Mouse (Mus musculus) layer of hippocampus, adult 18-20 months (tissue): Measurements from ENCODE around the gene Iqsec3. TPM values are rescaled to one million over a fixed set of nuclear protein-coding genes. Genes with fewer than 3 reads are reported as not detected.

ENCODE experiments used
- DNase-seq, 2 experiments: peaks; one replicate each; pipeline ENCODE4 v3.0.0; 2022; ENCODE audit warnings: low spot score in 2 of 2
- long read RNA-seq: library from polyadenylated mRNA; stranded (forward); transcript quantifications from one replicate; pipeline ENCODE4 v2.0.0, GENCODE M21; 2021
- total RNA-seq, 2 experiments: library from RNA; stranded (reverse); gene quantifications; 2 replicates each; pipeline ENCODE4 v1.2.3; 2021

Iqsec3 gene
- total RNA-seq, result 100 to 1,000 TPM; 132 to 138 TPM
- long read RNA-seq, full-length matches to known transcripts, result 38 of 169 reads
- long read RNA-seq, partial matches to known transcripts, result 105 of 169 reads
- long read RNA-seq, other reads (novel, unspliced or antisense), result 26 of 169 reads

DNA sequence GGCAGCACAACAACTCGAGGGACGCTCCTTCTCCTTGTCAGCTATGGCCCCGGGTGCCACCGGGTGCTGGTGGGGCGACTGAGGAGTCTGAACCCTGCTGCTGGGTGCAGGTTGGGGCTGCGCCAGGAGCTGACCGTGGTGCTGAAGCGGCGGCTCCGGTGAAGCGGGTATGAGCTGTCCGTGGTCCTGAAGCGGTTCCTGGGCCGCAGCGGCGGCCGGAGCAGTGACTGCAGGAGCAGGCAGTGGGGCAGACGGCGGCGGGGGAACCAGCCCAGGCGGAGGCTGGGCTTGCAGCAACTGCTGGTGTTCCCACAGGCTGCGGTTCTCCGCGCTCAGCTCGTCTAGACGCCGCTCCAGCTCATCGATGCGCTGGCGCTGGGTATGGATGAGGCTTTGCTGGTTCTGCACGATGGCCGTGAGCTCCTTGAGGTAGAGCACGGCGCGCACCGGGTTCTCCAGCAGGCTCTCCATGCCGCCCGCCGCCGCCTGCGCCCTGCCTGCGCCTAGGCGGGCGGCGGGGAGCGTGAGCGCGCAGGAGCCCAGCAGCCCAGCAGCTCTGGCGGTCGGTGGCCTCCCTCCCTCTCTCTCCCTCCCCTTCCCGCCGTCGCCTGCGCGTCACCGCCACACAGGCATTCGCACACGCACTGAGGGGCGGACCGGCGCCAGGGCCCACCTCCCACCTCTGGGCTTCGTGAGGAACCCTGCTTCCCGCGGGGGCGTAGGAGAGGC lies at the start of gene Iqsec3:
Gene Iqsec3, minus strand, starts transcription at position 586 of the 729 bp plus-strand sequence.
- peak; percentile 85 to 87 for DNase-seq

DNA sequence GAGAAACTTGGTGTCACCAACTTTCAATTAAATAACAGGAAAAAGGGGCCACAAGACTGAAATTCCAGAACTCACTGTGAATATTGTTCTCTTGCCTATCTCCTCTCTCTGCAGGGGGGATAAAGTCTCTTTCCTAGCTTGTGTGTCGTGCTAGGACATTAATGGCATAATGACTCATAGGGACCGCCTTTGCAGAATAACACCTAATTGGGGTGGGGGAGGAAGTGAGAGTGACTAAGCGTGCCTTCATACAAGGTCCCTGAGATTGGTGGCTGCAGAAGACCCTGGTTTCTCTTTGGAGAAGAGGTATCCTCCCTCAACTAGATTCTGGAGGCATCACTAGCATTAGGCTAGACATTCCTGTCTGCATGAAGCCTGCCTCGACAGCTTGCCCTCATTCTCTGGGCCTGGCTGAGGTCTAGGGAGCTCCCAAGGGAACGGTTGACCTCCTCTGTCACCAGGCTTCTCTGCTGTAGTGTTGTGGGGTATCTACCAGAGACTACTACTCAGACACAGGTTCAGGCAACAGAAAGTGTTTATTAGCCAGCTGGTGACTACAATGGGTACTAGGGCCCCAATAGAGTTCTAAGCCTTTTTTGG lies 48.7 kb upstream of the Iqsec3 start:
- DNase-seq, result no peak

DNA sequence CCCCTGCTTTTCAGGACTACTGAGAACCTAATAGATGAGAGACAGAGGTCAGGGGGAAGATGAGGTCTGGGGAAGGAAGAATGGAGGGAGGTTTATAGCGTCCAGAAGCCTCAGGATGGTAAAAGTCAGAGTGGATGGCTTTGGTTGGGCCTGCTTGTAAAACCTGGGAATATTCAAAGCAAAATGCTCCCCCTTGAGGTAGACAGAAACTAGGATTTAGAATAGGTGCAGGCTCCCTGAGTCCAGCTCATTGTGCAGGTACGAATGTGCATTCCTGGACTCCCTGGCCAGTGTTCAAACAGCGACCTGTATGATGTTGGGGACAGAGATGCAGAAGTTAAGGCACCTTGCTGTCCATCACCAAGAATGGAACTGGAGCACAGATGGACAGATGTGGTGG lies 47.6 kb upstream of the Iqsec3 start:
- no peak for DNase-seq

DNA sequence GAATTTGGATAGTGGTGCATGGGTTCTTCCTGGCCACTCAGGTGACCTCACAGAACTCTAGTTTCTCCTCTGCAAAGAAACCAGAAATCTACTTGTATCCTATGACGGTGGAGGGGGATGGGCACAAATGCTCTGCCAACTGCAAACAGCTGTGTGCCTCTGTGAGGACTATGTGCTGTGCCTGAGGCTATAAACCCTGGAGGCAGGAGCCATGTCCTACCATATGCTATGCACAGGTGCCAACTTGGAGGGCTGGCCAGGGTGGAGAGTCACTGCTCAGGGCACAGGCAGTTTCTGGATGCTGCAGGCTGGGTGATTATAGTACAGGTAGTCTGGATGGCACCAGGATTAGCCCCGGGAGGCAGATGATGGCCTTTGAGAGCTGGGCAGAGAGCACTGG lies 46.4 kb upstream of the Iqsec3 start:
- no peak for DNase-seq

DNA sequence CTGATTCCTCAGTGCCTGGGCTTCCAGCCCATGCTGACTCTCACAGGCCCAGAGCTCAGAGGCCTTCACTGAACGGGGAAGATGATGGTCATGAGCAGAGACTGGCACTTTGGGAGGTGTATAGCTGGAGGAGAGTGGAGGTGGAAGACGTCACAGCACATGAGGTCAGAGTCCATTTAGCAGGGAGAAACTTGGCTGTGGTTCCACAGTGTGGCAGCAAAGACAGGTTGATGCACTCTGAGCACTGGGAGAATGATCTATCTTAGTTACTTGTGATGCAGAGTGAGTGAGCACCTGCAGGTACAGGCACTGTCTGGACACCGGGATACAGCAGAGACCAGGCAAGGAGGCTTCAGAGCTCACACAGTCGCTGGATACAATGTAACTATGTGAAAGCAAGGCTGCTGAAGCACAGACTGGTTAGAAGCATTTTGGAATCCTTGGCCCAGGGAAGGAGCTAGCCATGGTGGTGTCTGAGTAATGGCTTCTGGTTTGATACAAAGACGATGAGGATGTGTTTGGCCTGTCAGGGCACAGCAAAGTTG lies 45.9 kb upstream of the Iqsec3 start:
- no peak for DNase-seq

DNA sequence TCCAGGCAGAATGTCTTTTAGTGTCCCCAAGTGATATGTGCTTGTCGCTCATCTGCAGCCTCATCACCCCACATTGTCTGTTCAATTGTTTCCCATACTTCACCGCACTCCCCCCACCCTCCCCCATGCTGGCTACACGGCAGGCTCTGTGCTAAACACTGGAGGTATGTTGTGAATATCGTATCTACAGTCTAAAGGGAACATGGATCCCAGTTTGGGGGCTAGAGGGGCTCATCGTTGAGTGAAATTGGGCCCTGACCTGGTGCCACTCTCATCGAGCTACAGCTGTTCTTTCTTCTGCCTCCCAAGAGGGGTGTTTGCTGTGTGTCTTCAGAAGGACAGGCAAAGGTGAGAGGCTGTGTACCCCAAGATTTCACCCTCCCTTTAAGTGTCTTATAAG lies 44.2 kb upstream of the Iqsec3 start:
- no peak for DNase-seq

DNA sequence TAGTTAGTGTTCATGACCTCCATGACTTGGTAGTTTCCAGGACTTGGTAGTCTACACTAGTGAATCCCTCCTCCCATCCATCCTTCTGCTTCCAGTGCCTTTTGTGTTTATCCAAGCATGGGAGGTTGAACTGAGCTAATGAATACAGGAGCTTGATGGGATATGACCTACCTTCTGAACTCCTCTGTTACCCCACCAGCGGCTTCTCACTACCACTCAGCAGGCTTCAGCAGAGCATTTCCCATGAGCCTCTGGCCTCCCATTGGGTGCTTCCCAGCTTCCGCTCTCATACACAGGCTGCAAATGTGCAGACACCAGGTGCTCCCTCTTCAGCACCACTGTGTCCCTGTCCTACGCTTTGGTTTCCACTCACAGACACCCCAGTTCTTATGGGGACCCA lies 36.9 kb upstream of the Iqsec3 start:
- no peak for DNase-seq

DNA sequence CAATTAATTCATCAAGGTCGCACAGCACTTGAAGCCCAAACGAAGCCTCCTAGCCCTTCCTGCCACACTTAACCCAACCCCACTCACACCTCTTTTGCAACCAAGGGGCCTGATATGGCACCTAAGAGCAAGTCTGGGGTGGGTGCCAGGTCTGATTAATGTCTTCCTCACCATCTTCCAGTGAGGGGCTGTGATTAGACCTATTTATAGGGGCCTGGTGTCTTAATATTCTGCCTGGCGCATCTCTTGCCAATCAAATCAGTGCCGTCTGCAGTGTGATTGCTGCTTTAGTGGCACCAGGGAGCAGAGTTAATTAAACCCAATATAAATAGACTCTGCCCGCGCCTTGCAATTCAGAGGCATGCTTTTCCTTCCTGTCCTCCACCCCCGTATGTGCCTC lies 36.4 kb upstream of the Iqsec3 start:
- no peak for DNase-seq

DNA sequence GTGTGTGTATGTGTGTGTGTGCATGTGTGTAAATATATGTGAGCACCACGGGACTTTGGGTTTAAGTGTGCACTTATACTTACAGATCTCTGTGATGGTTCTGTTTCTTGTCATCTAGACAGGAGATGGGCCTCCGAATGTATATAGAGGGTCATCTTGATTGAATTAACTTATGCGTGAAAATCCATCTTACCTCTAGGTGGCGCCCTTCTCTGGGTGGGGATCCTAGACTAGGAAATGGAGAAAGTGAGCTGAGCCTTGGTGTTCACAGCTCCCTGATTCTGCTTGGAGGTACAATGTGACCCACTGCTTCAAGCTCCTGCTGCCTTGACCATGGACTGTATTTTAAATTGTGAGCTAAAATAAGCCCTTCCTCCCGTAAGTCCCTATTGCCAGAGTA lies 34.8 kb upstream of the Iqsec3 start:
- DNase-seq, result no peak

DNA sequence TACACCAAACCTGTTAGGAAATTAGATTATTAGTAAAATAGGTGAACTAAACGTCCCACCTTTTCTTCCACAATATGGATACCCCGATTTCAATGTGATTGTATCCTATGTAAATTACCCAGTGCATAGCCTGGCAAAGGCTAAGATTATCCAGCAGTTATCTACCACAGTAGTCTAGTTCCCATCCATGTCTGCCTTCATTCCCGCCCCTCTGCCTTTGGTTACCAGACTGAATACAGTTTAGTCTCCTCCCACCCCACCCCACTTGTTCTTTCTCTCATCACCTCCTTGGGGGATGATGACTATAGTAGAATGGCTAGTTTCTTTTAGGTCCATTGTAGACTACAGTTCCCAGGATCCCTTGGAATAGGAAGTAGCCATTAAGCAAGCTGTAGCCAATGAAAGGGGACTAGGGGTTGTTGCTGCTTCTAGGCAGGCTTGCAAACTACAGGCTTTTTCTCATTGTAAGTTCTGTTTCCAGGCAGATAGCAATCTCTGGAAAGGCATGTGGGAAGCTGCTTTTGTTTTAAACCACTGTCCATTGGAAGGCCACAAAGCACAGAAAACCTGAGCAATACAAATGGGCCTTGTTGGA lies 27.7 kb upstream of the Iqsec3 start:
- no peak for DNase-seq

DNA sequence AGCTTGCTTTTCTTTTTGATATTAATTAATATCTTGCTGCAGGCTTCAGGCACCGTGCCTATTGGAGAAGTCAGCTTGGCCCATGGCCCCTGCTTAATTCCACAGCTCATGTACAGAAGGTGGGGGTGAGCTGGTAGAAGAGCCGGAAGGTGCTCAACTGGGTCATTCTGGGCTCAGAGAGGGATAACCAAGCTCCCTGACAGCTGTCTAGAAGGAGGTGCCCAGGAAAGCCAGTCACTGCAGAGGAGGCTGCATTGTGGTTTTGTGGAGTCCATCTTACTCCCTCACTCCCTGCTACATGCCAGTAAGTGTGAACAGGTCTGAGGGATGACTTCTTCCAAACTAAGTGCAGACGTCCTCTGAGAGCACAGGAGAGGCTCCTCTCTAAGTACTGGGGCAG lies 26.4 kb upstream of the Iqsec3 start:
- DNase-seq, result no peak

DNA sequence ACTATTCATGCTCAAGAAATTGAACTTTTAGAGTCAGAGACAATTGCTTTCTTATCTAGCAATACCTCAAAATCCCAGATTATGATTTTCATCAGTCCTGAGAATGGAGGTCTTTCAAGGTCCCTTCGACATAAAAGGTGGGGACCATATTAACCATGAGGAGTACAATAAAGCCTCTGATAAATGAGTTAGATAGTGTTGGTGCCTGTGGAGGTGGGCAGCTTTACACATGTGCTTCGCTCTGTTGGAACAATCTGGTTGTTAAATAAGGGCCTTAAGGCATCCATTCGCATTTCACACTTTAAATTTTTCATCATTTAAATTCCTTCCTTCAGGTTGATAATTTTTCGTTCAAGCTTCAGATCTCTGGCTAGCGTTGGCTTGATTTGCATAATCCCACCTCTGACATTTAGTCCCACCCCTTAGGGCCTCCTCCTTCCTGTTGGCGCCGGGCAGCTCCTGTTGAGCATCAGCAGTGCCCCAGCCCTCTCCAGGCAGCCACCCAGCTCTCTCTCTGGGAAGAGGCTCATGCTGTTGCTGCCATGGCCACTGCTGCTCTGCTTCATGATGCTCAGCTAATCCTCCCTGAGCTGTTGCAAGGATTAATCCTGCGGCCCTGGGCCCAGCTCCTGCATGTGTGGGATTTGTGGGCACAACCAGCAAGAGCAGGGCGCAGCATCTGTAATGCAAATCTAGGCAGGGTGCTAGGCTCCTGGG lies 25.5 kb upstream of the Iqsec3 start:
- DNase-seq, result peak; percentile 34 to 51

DNA sequence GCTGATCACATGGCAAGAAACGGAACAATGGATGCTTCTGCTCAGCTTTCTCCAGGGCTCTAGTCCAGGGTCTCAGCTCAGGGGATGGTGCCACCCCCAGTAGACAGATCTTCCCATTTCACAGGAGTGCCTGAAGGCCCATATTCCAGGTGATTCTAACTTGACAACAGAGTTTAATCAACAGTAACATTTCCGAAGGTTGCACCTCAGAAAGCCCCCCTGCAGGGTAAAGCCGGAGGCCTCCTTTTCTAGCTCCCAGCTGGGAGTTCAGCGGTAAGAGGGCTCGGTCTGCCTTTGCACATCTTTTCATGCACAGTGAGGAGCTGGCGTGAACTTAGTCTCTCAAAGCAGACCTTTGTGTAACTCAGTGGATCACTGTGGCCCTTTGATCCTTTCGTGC lies 22.1 kb upstream of the Iqsec3 start:
- no peak for DNase-seq

DNA sequence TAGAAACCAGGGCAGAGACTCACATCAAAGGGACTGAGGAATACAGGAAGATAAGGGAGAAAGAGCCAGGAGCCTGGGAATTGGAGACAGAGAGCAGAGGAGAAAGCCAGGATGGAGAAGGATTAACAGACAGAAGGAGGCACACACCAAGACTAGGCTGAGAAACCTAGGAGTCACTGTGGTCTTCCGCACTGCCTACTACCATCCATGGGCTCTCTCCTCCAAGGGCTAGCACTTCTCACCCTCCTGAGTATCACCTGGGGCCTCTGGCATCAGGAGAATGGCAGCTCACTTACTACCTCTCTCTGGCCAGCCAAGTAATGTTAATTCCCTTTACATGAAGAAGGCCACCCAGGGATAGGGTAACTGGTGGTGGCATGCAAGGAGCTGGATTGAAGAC lies 21.5 kb upstream of the Iqsec3 start:
- no peak for DNase-seq

DNA sequence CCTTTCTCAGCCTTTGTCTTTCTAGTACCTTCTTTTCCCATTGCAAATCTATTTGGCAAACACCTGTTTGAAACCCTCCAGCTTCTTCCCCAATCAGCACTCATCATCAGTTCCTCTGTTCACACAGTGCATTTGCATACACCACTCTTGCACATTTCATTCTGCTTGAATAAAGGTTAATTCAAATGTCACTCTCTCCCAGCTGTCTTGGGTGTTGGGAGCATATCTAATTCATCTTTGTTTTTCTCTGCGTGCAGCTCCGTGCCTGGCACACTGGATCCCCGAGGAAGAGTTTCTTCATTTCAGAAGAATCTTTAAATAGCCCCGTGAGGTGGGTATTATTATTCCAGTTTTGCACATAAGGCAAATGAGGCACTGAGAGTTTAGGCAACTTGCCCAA lies 20.8 kb upstream of the Iqsec3 start:
- DNase-seq, result no peak

DNA sequence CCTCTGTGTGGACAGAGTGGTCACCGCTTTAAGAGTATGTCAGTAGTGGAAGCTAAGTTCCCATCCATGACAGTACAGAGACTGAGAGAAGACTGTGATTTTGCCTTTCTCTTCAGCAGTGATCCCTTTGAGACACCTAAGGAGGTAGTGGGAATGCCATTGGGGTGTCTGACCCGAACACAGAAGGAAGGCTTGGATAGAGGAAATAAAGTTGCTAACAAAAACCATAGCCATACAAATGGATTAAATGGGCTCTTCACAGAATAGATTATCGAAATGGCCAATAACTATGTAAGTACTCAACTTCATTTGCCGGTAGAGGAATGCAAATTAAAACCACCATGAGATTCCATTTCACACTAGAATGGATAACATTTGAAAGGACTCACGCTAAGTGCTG lies 17.9 kb upstream of the Iqsec3 start:
- no peak for DNase-seq

DNA sequence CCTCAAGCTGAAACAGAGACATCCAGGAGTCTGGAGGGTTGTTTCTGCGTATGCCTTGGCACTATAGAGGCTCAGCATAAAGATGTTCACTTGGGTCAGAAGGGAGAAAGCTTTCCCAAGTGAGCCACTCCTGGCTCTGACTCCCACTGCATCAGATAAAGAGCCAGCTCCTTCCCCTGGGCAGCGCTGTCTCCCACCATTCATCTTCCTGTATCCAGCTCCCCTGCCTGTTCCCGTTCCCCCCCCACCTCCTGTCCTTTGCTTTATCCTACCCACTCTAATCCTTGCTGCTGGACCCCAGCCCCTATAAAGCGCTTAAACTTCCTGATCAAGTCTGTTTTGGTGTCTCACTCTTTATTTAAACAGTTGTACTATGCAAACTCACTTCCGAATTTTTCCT lies 1.2 kb downstream of the Iqsec3 start:
- no peak for DNase-seq

DNA sequence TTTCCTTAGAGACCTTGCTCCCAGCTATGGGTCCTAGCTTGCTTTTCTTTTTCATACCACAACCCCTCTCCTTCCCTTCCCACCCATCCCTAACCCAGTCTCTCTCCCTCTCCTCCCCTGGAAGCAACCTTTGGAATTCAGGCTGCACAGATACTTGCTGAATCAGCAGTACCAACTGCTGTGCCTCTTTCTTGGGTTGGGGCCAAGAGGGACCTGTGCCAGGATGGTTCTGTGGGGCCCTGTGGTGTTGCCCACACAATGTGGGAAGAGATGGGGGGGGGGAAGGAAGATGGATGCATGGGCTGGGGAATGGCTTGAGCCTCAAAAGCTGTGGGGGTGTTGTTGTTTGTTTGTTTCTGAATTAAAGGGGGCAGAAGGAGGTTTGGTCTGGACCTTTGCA lies 5.2 kb downstream of the Iqsec3 start:
- peak in 1 of 2 experiments; percentile 54 for DNase-seq

DNA sequence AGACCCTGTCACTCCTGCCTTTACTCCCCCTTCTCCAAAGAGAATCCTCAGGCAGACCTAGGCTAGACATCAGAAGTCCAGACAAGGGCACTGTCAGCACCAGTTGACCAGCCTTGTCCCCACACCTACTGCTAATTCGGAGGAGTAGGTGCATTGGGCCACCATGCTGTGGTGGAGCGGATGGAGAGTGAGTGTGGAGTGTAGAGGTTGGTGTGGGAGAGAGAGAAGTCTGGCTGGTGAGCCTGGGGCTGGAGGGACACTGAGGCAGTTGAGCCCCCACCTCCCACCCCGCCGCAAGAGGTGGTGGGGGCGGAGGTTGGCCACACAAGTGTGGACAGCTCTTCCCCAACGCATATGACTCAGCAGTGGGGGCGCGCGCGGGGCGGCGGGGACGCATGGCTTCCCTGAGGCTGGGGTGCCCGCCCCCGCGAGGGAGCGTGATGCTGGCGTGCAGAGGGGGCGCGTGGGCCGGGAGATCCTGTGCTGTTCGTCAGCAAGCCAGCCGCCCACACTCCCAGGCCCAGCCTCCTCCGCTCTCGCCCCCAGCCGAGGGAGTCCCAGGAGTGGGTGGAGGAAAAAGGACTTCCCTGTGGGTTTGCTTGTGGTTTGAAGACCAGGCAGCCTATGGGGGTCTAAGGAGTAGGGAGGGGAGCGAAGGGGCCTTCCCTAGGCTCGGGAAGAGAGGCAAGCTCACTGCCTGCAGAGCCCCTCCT lies 10.7 kb downstream of the Iqsec3 start:
- peak in 1 of 2 experiments; percentile 54 for DNase-seq

DNA sequence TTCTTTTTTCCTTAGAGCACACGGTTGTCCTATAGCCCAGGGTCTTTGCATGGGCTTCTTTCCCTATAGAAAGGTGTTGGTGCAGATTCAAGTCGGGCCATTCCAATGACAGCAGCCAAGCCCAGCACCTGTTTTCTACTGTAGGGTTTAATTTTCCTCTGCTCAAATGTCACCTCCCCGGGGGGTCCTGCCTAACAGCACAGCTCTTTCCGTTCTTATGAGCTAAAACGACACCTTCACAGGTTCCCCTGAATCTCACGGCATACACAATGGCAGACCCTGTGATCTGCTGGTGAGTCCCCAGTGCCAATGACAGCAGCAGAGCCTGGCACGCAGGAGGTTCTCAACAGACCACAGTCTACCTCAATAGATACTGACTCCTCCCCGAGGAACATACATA lies 16.1 kb downstream of the Iqsec3 start:
- DNase-seq, result no peak

DNA sequence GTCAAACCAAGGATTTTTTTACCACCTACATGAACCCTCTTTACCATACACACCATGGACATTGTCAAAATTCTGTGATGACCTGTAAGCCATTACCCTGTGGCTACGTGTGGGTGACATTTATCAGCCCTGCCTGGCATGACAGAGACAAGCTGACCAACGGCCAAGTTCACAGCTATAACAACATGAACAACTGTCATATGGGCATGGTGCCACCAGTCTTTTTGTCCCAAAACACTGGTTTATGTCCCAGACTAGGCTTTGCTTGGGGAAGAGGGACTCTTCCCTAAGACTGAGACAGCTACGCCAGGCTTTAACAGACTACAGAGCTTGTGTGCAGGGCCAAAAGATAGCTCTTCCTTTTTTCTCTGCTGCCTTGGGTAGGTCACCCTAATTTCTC lies 16.8 kb downstream of the Iqsec3 start:
- DNase-seq, result no peak
